Mouse (Mus musculus): Measurements from ENCODE around the gene Spsb3. TPM values are rescaled to one million over a fixed set of nuclear protein-coding genes. Genes with fewer than 3 reads are reported as not detected.

Gene Spsb3
- total RNA-seq (2021) = 10 to 100 TPM; 30.4 to 33.8 TPM
- 47.0 and 66.2 TPM in 2 replicates for polyA plus RNA-seq (2012; rRNA removed)
- long read RNA-seq, transcript Spsb3-209 (7 exons, 1,953 nt) = major isoform, 34 of 64 reads
- long read RNA-seq, transcript Spsb3-203 (7 exons, 1,641 nt) = minor isoform, 7 of 64 reads
- long read RNA-seq, partial matches to known transcripts = 6 of 64 reads
- long read RNA-seq, other reads (novel, unspliced or antisense) = 15 of 64 reads

GRCm38 (mm10) chr17:24886134-24886931, at the start of gene Spsb3, which contains the start of gene Nubp2:
Spsb3 (plus strand) TSS chr17:24886643.
Nubp2 (minus strand) TSS chr17:24886349.
- Histone ChIP-seq H3K27ac (peak within 1 kb of the TSS; percentile 93), H3K79me2 (replicated peaks; ENCODE audit: control insufficient read depth, insufficient read depth, low read length) (no peaks in the 10 kb centered on the region), H3K9ac (ENCODE audit: low read depth, low read length) (peak within 1 kb of the TSS; percentile 84), H3K36me3 (ENCODE audit: control insufficient read depth, insufficient read depth, low read length) (no peaks in the 10 kb centered on the region), H3K4me3 (peak within 1 kb of the TSS; percentile 95), H3K4me1 (ENCODE audit: control insufficient read depth, insufficient read depth, low read length) (peaks cover 15% of the 10 kb centered on the region), H3K27me3 (ENCODE audit: control insufficient read depth, insufficient read depth, low read length) (no peaks in the 10 kb centered on the region)
- DNase-seq = peak; percentile 97 to 98
- TF ChIP-seq POLR2A (IDR thresholded peaks at IDR 0.05; ENCODE audit: insufficient read depth, low read depth, low read length) = peak; percentile 90
- TF ChIP-seq CTCF (IDR thresholded peaks at IDR 0.05) = peak; percentile 62
- TF ChIP-seq EP300 (IDR thresholded peaks at IDR 0.05; ENCODE audit: insufficient read depth, low read depth, low read length) = no peak
- intact Hi-C loops (cut with DNase I) = no loop called here
- under 1% methylated on average over 69 of the region's 69 CpGs for WGBS

DNA sequence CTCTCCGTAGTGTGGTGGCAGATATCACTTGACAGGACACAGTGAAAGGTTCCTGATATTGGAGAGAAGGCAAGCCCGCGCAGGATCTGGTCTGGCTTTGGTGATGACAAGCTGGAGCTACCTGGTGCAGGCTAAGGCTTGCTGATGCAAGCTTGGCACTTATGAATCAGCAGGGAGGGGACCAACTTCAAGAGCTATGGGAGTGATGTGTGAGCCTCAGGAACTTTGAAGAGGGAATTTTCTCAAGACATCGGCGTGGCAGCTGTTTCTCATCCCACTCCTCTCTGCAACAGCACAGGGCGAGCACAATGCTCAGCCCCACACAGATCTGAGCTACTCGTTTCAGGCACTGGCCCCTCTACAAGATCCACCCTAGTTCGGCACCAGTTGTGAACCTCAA, 46.6 kb upstream of the Spsb3 start, which contains the start of gene Hagh:
TSS of gene Hagh (plus strand) at position 302 of the 400 bp plus-strand sequence.
- WGBS = 46% methylated on average over 8 of the region's 8 CpGs
- no peak for DNase-seq
- TF ChIP-seq CTCF (IDR thresholded peaks at IDR 0.05) (no peak), POLR2A (IDR thresholded peaks at IDR 0.05; ENCODE audit: insufficient read depth, low read depth, low read length) (no peak), EP300 (IDR thresholded peaks at IDR 0.05; ENCODE audit: insufficient read depth, low read depth, low read length) (no peak)
- no peak within 1 kb of the TSS for H3K27ac ChIP-seq
- no peaks in the 10 kb centered on the region for H3K4me1 ChIP-seq (ENCODE audit: control insufficient read depth, insufficient read depth, low read length)
- no peaks in the 10 kb centered on the region for H3K36me3 ChIP-seq (ENCODE audit: control insufficient read depth, insufficient read depth, low read length)
- intact Hi-C loops (cut with DNase I) = no loop called here
- no peak within 1 kb of the TSS for H3K4me3 ChIP-seq
- no peaks in the 10 kb centered on the region for H3K79me2 ChIP-seq (replicated peaks; ENCODE audit: control insufficient read depth, insufficient read depth, low read length)
- no peaks in the 10 kb centered on the region for H3K27me3 ChIP-seq (ENCODE audit: control insufficient read depth, insufficient read depth, low read length)
- no peak within 1 kb of the TSS for H3K9ac ChIP-seq (ENCODE audit: low read depth, low read length)

GRCm38 (mm10) chr17:24840341-24840740, 46.1 kb upstream of the Spsb3 start:
- no peak for TF ChIP-seq EP300 (IDR thresholded peaks at IDR 0.05; ENCODE audit: insufficient read depth, low read depth, low read length)
- Histone ChIP-seq H3K27ac (no peak overlapping the region), H3K9ac (ENCODE audit: low read depth, low read length) (no peak overlapping the region), H3K79me2 (replicated peaks; ENCODE audit: control insufficient read depth, insufficient read depth, low read length) (no peaks in the 10 kb centered on the region), H3K36me3 (ENCODE audit: control insufficient read depth, insufficient read depth, low read length) (no peaks in the 10 kb centered on the region), H3K4me3 (no peak overlapping the region), H3K27me3 (ENCODE audit: control insufficient read depth, insufficient read depth, low read length) (no peaks in the 10 kb centered on the region), H3K4me1 (ENCODE audit: control insufficient read depth, insufficient read depth, low read length) (no peaks in the 10 kb centered on the region)
- WGBS = 46% methylated on average over 5 of the region's 5 CpGs
- DNase-seq = no peak
- intact Hi-C loops (cut with DNase I) = no loop called here

GRCm38 (mm10) chr17:24841133-24841532, 45.3 kb upstream of the Spsb3 start:
- no peaks in the 10 kb centered on the region for H3K27me3 ChIP-seq (ENCODE audit: control insufficient read depth, insufficient read depth, low read length)
- TF ChIP-seq EP300 (IDR thresholded peaks at IDR 0.05; ENCODE audit: insufficient read depth, low read depth, low read length) (no peak), CTCF (IDR thresholded peaks at IDR 0.05) (peak; percentile 55)
- H3K79me2 ChIP-seq (replicated peaks; ENCODE audit: control insufficient read depth, insufficient read depth, low read length) = no peaks in the 10 kb centered on the region
- 58% methylated on average over 4 of the region's 4 CpGs for WGBS
- no peaks in the 10 kb centered on the region for H3K4me1 ChIP-seq (ENCODE audit: control insufficient read depth, insufficient read depth, low read length)
- H3K27ac ChIP-seq = no peak overlapping the region
- H3K4me3 ChIP-seq = no peak overlapping the region
- no peak overlapping the region for H3K9ac ChIP-seq (ENCODE audit: low read depth, low read length)
- H3K36me3 ChIP-seq (ENCODE audit: control insufficient read depth, insufficient read depth, low read length) = no peaks in the 10 kb centered on the region
- DNase-seq = no peak
- intact Hi-C loops (cut with DNase I) = no loop called here

DNA sequence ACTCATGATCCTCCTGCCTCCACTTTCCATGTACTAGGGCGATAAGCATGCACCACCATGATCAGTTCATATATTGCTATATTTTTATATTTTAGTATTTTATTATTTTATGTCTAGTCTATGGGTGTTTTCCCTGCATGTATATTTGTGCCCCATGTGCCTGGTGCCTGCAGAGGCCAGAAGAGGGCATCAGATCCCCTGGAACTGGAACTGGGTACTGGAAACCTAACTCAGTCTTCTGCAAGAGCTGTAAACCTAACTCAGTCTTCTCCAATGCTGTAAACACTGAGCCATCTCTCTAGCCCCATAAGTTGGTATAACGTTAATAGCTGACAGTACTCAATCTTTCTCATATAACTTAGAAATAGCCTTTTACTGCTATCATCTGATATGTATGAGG, 43.8 kb upstream of the Spsb3 start:
- H3K27ac ChIP-seq = no peak overlapping the region
- intact Hi-C loops (cut with DNase I) = no loop called here
- DNase-seq = no peak
- no peaks in the 10 kb centered on the region for H3K79me2 ChIP-seq (replicated peaks; ENCODE audit: control insufficient read depth, insufficient read depth, low read length)
- no peaks in the 10 kb centered on the region for H3K27me3 ChIP-seq (ENCODE audit: control insufficient read depth, insufficient read depth, low read length)
- 63% methylated on average over 2 of the region's 2 CpGs for WGBS
- no peak overlapping the region for H3K4me3 ChIP-seq
- TF ChIP-seq POLR2A (IDR thresholded peaks at IDR 0.05; ENCODE audit: insufficient read depth, low read depth, low read length) = no peak
- TF ChIP-seq CTCF (IDR thresholded peaks at IDR 0.05) = peak; percentile 60
- no peak for TF ChIP-seq EP300 (IDR thresholded peaks at IDR 0.05; ENCODE audit: insufficient read depth, low read depth, low read length)
- H3K4me1 ChIP-seq (ENCODE audit: control insufficient read depth, insufficient read depth, low read length) = no peaks in the 10 kb centered on the region
- no peak overlapping the region for H3K9ac ChIP-seq (ENCODE audit: low read depth, low read length)
- no peaks in the 10 kb centered on the region for H3K36me3 ChIP-seq (ENCODE audit: control insufficient read depth, insufficient read depth, low read length)

- Histone ChIP-seq H3K36me3 (ENCODE audit: control insufficient read depth, insufficient read depth, low read length) (no peaks in the 10 kb centered on the region), H3K79me2 (replicated peaks; ENCODE audit: control insufficient read depth, insufficient read depth, low read length) (no peaks in the 10 kb centered on the region), H3K27me3 (ENCODE audit: control insufficient read depth, insufficient read depth, low read length) (no peaks in the 10 kb centered on the region), H3K4me1 (ENCODE audit: control insufficient read depth, insufficient read depth, low read length) (peaks cover 2% of the 10 kb centered on the region; the same call in 1 of the 2 replicates), H3K4me3 (no peak overlapping the region; the same call in 1 of the 2 replicates), H3K9ac (ENCODE audit: low read depth, low read length) (no peak overlapping the region; the same call in 1 of the 2 replicates), H3K27ac (no peak overlapping the region; the same call in 1 of the 2 replicates)
- 49% methylated on average over 9 of the region's 9 CpGs for WGBS
- no peak for DNase-seq
- TF ChIP-seq EP300 (IDR thresholded peaks at IDR 0.05; ENCODE audit: insufficient read depth, low read depth, low read length) = no peak
- TF ChIP-seq POLR2A (IDR thresholded peaks at IDR 0.05; ENCODE audit: insufficient read depth, low read depth, low read length) = no peak
- no peak for TF ChIP-seq CTCF (IDR thresholded peaks at IDR 0.05)
- intact Hi-C loops (cut with DNase I) = no loop called here
Measured at GRCm38 (mm10) chr17:24844525-24844924, 41.9 kb upstream of the Spsb3 start.

All from heart, adult 2 months (tissue).